Mouse (Mus musculus): ENCODE data around the gene Gjc2. TPM values are rescaled to one million over a fixed set of nuclear protein-coding genes. Genes with fewer than 3 reads are reported as not detected.

The Gjc2 gene
- total RNA-seq, 1 experiment from 2014 or later: not detected

- peak; percentile 67 for ATAC-seq (replicated peaks; ENCODE audit: low read depth, poor library complexity, severe bottlenecking)
Measured at GRCm38 (mm10) chr11:59209003-59209441, 26.0 kb upstream of the Gjc2 start.

- peak; percentile 57 for ATAC-seq (replicated peaks; ENCODE audit: low read depth, poor library complexity, severe bottlenecking)
Measured at GRCm38 (mm10) chr11:59208153-59208831, 25.3 kb upstream of the Gjc2 start, which contains the start of gene 2310033P09Rik. Gene 2310033P09Rik, plus strand, starts transcription at chr11:59208321.

- ATAC-seq (replicated peaks; ENCODE audit: low read depth, poor library complexity, severe bottlenecking): peak; percentile 95
Measured at GRCm38 (mm10) chr11:59202081-59202995, 19.3 kb upstream of the Gjc2 start, which contains the start of gene Mrpl55. Gene Mrpl55, plus strand, starts transcription at chr11:59202486.

GRCm38 (mm10) chr11:59201216-59202002 lies 18.4 kb upstream of the Gjc2 start:
- peak; percentile 46 for ATAC-seq (replicated peaks; ENCODE audit: low read depth, poor library complexity, severe bottlenecking)

- no peak for ATAC-seq (replicated peaks; ENCODE audit: low read depth, poor library complexity, severe bottlenecking)
Measured at GRCm38 (mm10) chr11:59196230-59196629, 13.2 kb upstream of the Gjc2 start.

- ATAC-seq (replicated peaks; ENCODE audit: low read depth, poor library complexity, severe bottlenecking): no peak
Measured at GRCm38 (mm10) chr11:59192059-59192386, 9.0 kb upstream of the Gjc2 start, which contains the start of gene Guk1. Gene Guk1, minus strand, starts transcription at chr11:59192212.

GRCm38 (mm10) chr11:59191231-59192058 lies 8.4 kb upstream of the Gjc2 start:
- peak; percentile 94 for ATAC-seq (replicated peaks; ENCODE audit: low read depth, poor library complexity, severe bottlenecking)

- no peak for ATAC-seq (replicated peaks; ENCODE audit: low read depth, poor library complexity, severe bottlenecking)
Measured at GRCm38 (mm10) chr11:59187706-59188105, 4.7 kb upstream of the Gjc2 start.

GRCm38 (mm10) chr11:59185490-59185889 lies 2.5 kb upstream of the Gjc2 start:
- no peak for ATAC-seq (replicated peaks; ENCODE audit: low read depth, poor library complexity, severe bottlenecking)

- ATAC-seq (replicated peaks; ENCODE audit: low read depth, poor library complexity, severe bottlenecking): peak; percentile 87
Measured at GRCm38 (mm10) chr11:59183821-59184220, 808 bp upstream of the Gjc2 start.

- no peak for ATAC-seq (replicated peaks; ENCODE audit: low read depth, poor library complexity, severe bottlenecking)
Measured at GRCm38 (mm10) chr11:59176921-59177320, 6.1 kb downstream of the Gjc2 start.

- ATAC-seq (replicated peaks; ENCODE audit: low read depth, poor library complexity, severe bottlenecking): no peak
Measured at GRCm38 (mm10) chr11:59176475-59176874, 6.5 kb downstream of the Gjc2 start.

- ATAC-seq (replicated peaks; ENCODE audit: low read depth, poor library complexity, severe bottlenecking): no peak
Measured at GRCm38 (mm10) chr11:59174189-59174838, 8.7 kb downstream of the Gjc2 start.

GRCm38 (mm10) chr11:59170549-59170948 lies 12.5 kb downstream of the Gjc2 start:
- ATAC-seq (replicated peaks; ENCODE audit: low read depth, poor library complexity, severe bottlenecking): no peak

GRCm38 (mm10) chr11:59169807-59170206 lies 13.2 kb downstream of the Gjc2 start:
- ATAC-seq (replicated peaks; ENCODE audit: low read depth, poor library complexity, severe bottlenecking): no peak

- ATAC-seq (replicated peaks; ENCODE audit: low read depth, poor library complexity, severe bottlenecking): no peak
Measured at GRCm38 (mm10) chr11:59165616-59166241, 17.3 kb downstream of the Gjc2 start.

- ATAC-seq (replicated peaks; ENCODE audit: low read depth, poor library complexity, severe bottlenecking): peak; percentile 34
Measured at GRCm38 (mm10) chr11:59164384-59164783, 18.6 kb downstream of the Gjc2 start.

All from common myeloid progenitor, adult 5-6 weeks (primary cell).